Mouse (Mus musculus): Measurements from ENCODE around the gene Sacm1l. TPM values are rescaled to one million over a fixed set of nuclear protein-coding genes. Genes with fewer than 3 reads are reported as not detected.

The Sacm1l gene
- total RNA-seq, 1 experiment from 2014 or later: 53.1 TPM

- ATAC-seq (replicated peaks; ENCODE audit: low read depth, poor library complexity, severe bottlenecking): no peak
These were observed 22.2 kb upstream of the Sacm1l start for GRCm38 (mm10) chr9:123507380-123507779.

- ATAC-seq (replicated peaks; ENCODE audit: low read depth, poor library complexity, severe bottlenecking): no peak
These were observed 20.6 kb upstream of the Sacm1l start for GRCm38 (mm10) chr9:123508986-123509385.

- ATAC-seq (replicated peaks; ENCODE audit: low read depth, poor library complexity, severe bottlenecking): peak; percentile 84
These were observed 19.6 kb upstream of the Sacm1l start for GRCm38 (mm10) chr9:123509638-123510604.

- ATAC-seq (replicated peaks; ENCODE audit: low read depth, poor library complexity, severe bottlenecking): no peak
These were observed 18.6 kb upstream of the Sacm1l start for GRCm38 (mm10) chr9:123510926-123511325.

GRCm38 (mm10) chr9:123512482-123512881, 17.1 kb upstream of the Sacm1l start:
- no peak for ATAC-seq (replicated peaks; ENCODE audit: low read depth, poor library complexity, severe bottlenecking)

- no peak for ATAC-seq (replicated peaks; ENCODE audit: low read depth, poor library complexity, severe bottlenecking)
These were observed 14.5 kb upstream of the Sacm1l start for GRCm38 (mm10) chr9:123515087-123515486.

- ATAC-seq (replicated peaks; ENCODE audit: low read depth, poor library complexity, severe bottlenecking): no peak
These were observed 12.7 kb upstream of the Sacm1l start for GRCm38 (mm10) chr9:123516641-123517385.

- ATAC-seq (replicated peaks; ENCODE audit: low read depth, poor library complexity, severe bottlenecking): peak; percentile 90
These were observed 10.3 kb upstream of the Sacm1l start for GRCm38 (mm10) chr9:123518969-123519894.

GRCm38 (mm10) chr9:123520735-123521134, 8.8 kb upstream of the Sacm1l start:
- no peak for ATAC-seq (replicated peaks; ENCODE audit: low read depth, poor library complexity, severe bottlenecking)

GRCm38 (mm10) chr9:123523676-123524075, 5.9 kb upstream of the Sacm1l start:
- ATAC-seq (replicated peaks; ENCODE audit: low read depth, poor library complexity, severe bottlenecking): peak; percentile 43

GRCm38 (mm10) chr9:123525095-123525494, 4.5 kb upstream of the Sacm1l start:
- ATAC-seq (replicated peaks; ENCODE audit: low read depth, poor library complexity, severe bottlenecking): no peak

GRCm38 (mm10) chr9:123526502-123526901, 3.1 kb upstream of the Sacm1l start:
- no peak for ATAC-seq (replicated peaks; ENCODE audit: low read depth, poor library complexity, severe bottlenecking)

- ATAC-seq (replicated peaks; ENCODE audit: low read depth, poor library complexity, severe bottlenecking): no peak
These were observed 1.3 kb upstream of the Sacm1l start for GRCm38 (mm10) chr9:123528087-123528925.

- peak; percentile 39 for ATAC-seq (replicated peaks; ENCODE audit: low read depth, poor library complexity, severe bottlenecking)
These were observed 648 bp upstream of the Sacm1l start for GRCm38 (mm10) chr9:123528926-123529295.

GRCm38 (mm10) chr9:123530158-123530475, 558 bp downstream of the Sacm1l start:
- no peak for ATAC-seq (replicated peaks; ENCODE audit: low read depth, poor library complexity, severe bottlenecking)

- ATAC-seq (replicated peaks; ENCODE audit: low read depth, poor library complexity, severe bottlenecking): no peak
These were observed 1.1 kb downstream of the Sacm1l start for GRCm38 (mm10) chr9:123530566-123531130.

GRCm38 (mm10) chr9:123531234-123531633, 1.7 kb downstream of the Sacm1l start:
- ATAC-seq (replicated peaks; ENCODE audit: low read depth, poor library complexity, severe bottlenecking): no peak

GRCm38 (mm10) chr9:123536613-123537012, 7.1 kb downstream of the Sacm1l start:
- no peak for ATAC-seq (replicated peaks; ENCODE audit: low read depth, poor library complexity, severe bottlenecking)

- ATAC-seq (replicated peaks; ENCODE audit: low read depth, poor library complexity, severe bottlenecking): no peak
These were observed 8.6 kb downstream of the Sacm1l start for GRCm38 (mm10) chr9:123538189-123538588.

Measured in common myeloid progenitor, adult 5-6 weeks (primary cell).